Mouse (Mus musculus) liver, embryonic 14.5 days (tissue): ENCODE data around the gene Egln3. TPM values are rescaled to one million over a fixed set of nuclear protein-coding genes. Genes with fewer than 3 reads are reported as not detected.

ENCODE experiments used
- ATAC-seq: fragments of 200-750 bp; cut with Nextera tagmentation; 2 replicates; pipeline ENCODE4 v1.8.0; 2017; ENCODE audit warnings: moderate number of reproducible peaks, mild to moderate bottlenecking, moderate library complexity; ENCODE audit not compliant: insufficient read depth
- DNase-seq, 3 experiments: peaks; one replicate each; pipeline ENCODE4 v3.0.0-alpha.2; 2012 to 2013; ENCODE audit warnings: low read depth in 3 of 3, low spot score in 3 of 3
- H3K27ac ChIP-seq: fragments of 300-500 bp; sonication (generic); 2 replicates; pipeline ENCODE4 v1.5.1; 2014; ENCODE audit warnings: moderate library complexity, mild to moderate bottlenecking, control low read depth, inconsistent platforms
- H3K27me3 ChIP-seq: fragments of 300-500 bp; sonication (generic); 2 replicates; pipeline ENCODE4 v1.6.1; 2014; ENCODE audit warnings: mild to moderate bottlenecking, low read length, moderate library complexity; ENCODE audit not compliant: control insufficient read depth, insufficient read depth
- H3K36me3 ChIP-seq: fragments of 300-500 bp; sonication (generic); replicated peaks from 2 replicates; pipeline ENCODE4 v1.6.1; 2014; ENCODE audit warnings: low read depth; ENCODE audit not compliant: control insufficient read depth, insufficient read depth
- H3K4me1 ChIP-seq, 2 experiments: fragments of 200-500 bp in 1 of 2; fragments of 300-500 bp in 1 of 2; sonication (generic) in 1 of 2; replicated peaks; 2 replicates each; pipeline ENCODE4 v1.6.1; 2012 to 2014; ENCODE audit warnings: antibody characterized with exemption in 1 of 2, inconsistent platforms in 1 of 2, low read length in 1 of 2; ENCODE audit not compliant: control insufficient read depth in 2 of 2, insufficient read depth in 2 of 2
- H3K4me2 ChIP-seq: fragments of 300-500 bp; sonication (generic); 2 replicates; pipeline ENCODE4 v1.6.1; 2014; ENCODE audit warnings: low read depth, mild to moderate bottlenecking, control low read depth, moderate library complexity
- H3K4me3 ChIP-seq, 2 experiments: fragments of 200-500 bp in 1 of 2; fragments of 300-500 bp in 1 of 2; sonication (generic) in 1 of 2; 2 replicates each; pipeline ENCODE4 v1.5.1; 2012 to 2014; ENCODE audit warnings: low read depth in 2 of 2, low read length in 2 of 2, mild to moderate bottlenecking in 2 of 2, control low read depth in 1 of 2, inconsistent platforms in 1 of 2, moderate library complexity in 1 of 2; ENCODE audit not compliant: insufficient read depth in 1 of 2
- H3K9ac ChIP-seq: fragments of 300-500 bp; sonication (generic); replicated peaks from 2 replicates; pipeline ENCODE4 v1.6.1; 2014; ENCODE audit warnings: mild to moderate bottlenecking, control low read depth, moderate library complexity
- H3K9me3 ChIP-seq: fragments of 300-500 bp; sonication (generic); 2 replicates; pipeline ENCODE4 v1.6.1; 2016; ENCODE audit warnings: low read length, mixed read lengths; ENCODE audit not compliant: control insufficient read depth
- CTCF ChIP-seq: IDR thresholded peaks from 2 replicates; pipeline ENCODE4 v1.5.1; 2016; ENCODE audit warnings: antibody characterized with exemption, low read depth, control low read depth
- EP300 ChIP-seq: IDR thresholded peaks from 2 replicates; pipeline ENCODE4 v1.6.1; 2016; ENCODE audit warnings: antibody characterized with exemption, low read depth
- WGBS: fragments of 180-500 bp; shearing (Covaris S2); extraction: QIAGEN DNeasy Blood & Tissue Kit; methylation state at CpG from one replicate; pipeline ENCODE4 v1.1.7; 2014; ENCODE audit not compliant: insufficient replicate concordance; 5-methylcytosine and 5-hydroxymethylcytosine counted together
- polyA plus RNA-seq, 2 experiments: library from polyadenylated mRNA; depleted of rRNA in 1 of 2; stranded (reverse) in 1 of 2; unstranded in 1 of 2; fragments of >200 nt; fragmentation: Nextera tagmentation in 1 of 2; extraction: Ambion mirVana in 1 of 2; gene quantifications; 2 replicates each; pipeline versions ENCODE4 v1.2.1 to v1.2.3; 2012 to 2014

The Egln3 gene
- polyA plus RNA-seq, 2 experiments = 1.1 to 1.5 TPM

DNA sequence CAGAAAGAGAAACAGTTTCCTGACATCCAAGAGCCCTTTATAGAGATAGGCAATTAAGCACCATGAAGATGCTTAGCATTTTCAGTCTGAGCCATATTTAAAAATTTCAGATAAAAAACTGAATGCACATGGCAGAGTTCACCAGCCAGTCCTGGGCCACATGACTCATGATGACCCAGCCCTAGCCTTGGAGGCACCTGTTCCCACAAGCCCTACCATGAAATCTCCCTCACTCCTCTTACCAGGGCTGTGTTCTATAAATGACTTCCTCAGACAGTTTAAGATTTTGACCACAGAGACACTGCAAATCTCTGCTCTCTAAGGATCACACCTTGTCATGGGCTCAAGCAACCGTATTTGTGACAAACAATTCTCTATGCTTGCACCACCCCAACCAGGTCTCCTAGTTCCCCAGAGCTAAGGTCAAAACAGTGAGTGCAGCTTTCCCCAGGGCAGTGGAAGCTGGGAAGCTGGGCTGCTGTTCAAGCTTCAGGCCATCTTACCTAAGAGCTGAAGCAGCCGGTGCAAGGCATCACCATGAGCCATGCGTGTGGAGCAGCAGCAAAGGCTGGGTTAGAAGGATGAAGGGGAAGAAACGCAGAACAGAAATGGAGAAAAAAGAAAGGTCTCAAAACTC, 5.3 kb downstream of the Egln3 start:
- TF ChIP-seq EP300 (no peak), CTCF (no peak)
- H3K4me3 ChIP-seq = no peak overlapping the region
- peaks cover 17% of the 10 kb centered on the region for H3K27me3 ChIP-seq
- ATAC-seq (no peak), DNase-seq (no peak)
- H3K4me1 ChIP-seq = peaks cover 0 to 7% of the 10 kb centered on the region in 2 experiments; a peak in 1 of 4 replicates
- H3K4me2 ChIP-seq = no peak overlapping the region
- no peak overlapping the region for H3K9ac ChIP-seq
- no peaks in the 10 kb centered on the region for H3K36me3 ChIP-seq
- H3K27ac ChIP-seq = no peak overlapping the region
- 62% methylated on average over 4 of the region's 4 CpGs for WGBS
- no peaks in the 10 kb centered on the region for H3K9me3 ChIP-seq

DNA sequence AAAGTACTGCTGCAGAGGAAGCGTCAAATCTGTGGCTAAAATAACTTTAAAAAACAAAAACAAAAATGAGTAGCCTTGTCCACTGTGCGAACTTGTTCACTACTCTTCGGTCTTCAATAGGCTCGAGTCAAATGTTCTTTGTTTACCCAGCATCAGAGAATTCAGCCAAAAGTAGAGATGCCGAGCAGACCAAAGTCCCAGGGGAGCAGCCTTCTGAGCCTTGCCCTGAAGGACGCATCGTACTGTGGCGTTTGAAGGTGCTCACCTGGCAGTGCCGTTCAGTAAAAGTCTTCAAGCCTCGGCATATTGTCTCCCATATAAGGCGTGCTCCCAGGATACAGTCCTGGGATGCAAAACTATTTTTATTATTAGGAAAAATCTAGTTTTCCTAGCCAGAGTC, 5.8 kb downstream of the Egln3 start:
- DNase-seq = no peak
- no peak overlapping the region; the same call in 1 of the 2 replicates for H3K4me2 ChIP-seq
- peaks cover 12% of the 10 kb centered on the region for H3K27me3 ChIP-seq
- 57% methylated on average over 11 of the region's 11 CpGs for WGBS
- H3K4me3 ChIP-seq = no peak overlapping the region
- no peaks in the 10 kb centered on the region for H3K36me3 ChIP-seq
- TF ChIP-seq EP300 (no peak), CTCF (no peak)
- no peaks in the 10 kb centered on the region for H3K9me3 ChIP-seq
- no peak overlapping the region for H3K27ac ChIP-seq
- H3K4me1 ChIP-seq = peaks cover 0 to 9% of the 10 kb centered on the region in 2 experiments; a peak in 2 of 4 replicates
- ATAC-seq = no peak
- H3K9ac ChIP-seq = no peak overlapping the region

DNA sequence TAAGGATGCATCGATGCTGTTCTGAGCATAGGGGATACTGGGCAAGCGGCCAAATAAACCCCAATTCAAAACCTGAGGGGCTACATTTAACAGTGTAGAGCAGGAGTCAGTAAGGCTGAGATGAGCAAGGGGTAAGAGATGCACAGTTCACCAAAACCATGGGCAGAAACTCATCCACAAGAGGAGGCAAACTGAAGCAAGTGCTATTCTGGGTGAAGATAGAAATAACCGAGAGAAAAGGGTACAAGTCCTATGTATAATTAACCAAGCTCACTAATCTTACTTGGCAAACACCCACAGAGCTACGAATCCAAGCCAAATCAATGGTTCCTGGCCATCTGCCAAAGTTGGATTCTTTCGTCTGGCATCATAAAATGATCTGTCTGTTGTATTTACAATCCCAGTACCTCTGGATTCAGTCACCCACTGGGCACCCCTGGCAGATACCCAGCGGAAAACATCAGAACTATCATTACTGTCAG, 6.3 kb downstream of the Egln3 start:
- 44% methylated on average over 6 of the region's 6 CpGs for WGBS
- no peak overlapping the region for H3K4me3 ChIP-seq
- no peaks in the 10 kb centered on the region for H3K9me3 ChIP-seq
- H3K27ac ChIP-seq = no peak overlapping the region
- no peak overlapping the region for H3K9ac ChIP-seq
- no peak for ATAC-seq
- H3K4me2 ChIP-seq = no peak overlapping the region
- peaks cover 0 to 12% of the 10 kb centered on the region in 2 experiments; a peak in 2 of 4 replicates for H3K4me1 ChIP-seq
- TF ChIP-seq EP300 = no peak
- no peak for TF ChIP-seq CTCF
- peaks cover 7% of the 10 kb centered on the region for H3K27me3 ChIP-seq
- no peak for DNase-seq
- no peaks in the 10 kb centered on the region for H3K36me3 ChIP-seq

DNA sequence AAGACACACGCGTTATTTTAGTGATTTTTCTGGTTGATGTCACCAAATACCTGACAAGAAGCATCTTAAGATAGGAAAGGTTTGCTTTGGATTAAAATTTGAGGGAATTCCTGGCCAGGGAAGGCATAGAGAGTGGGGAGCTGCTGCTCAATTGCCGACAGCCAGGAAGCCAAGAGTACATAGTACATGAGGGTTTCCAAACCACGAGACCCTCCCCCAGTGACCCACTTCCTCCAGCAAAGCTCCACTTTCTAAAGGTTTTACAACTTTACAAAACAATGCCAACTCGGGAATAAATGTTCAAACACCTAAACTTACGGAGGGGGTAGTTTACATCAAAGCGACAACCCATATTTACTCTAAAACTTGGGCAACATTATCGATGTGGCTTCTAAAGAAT, 6.8 kb downstream of the Egln3 start:
- ATAC-seq (no peak), DNase-seq (no peak)
- WGBS = 55% methylated on average over 8 of the region's 8 CpGs
- H3K27me3 ChIP-seq = peaks cover 2% of the 10 kb centered on the region
- H3K27ac ChIP-seq = no peak overlapping the region
- no peak overlapping the region for H3K4me3 ChIP-seq
- no peak for TF ChIP-seq EP300
- no peak for TF ChIP-seq CTCF
- no peak overlapping the region for H3K9ac ChIP-seq
- H3K4me2 ChIP-seq = no peak overlapping the region
- no peaks in the 10 kb centered on the region for H3K36me3 ChIP-seq
- H3K4me1 ChIP-seq = peaks cover 0 to 15% of the 10 kb centered on the region in 2 experiments; a peak in 2 of 4 replicates
- H3K9me3 ChIP-seq = no peaks in the 10 kb centered on the region

DNA sequence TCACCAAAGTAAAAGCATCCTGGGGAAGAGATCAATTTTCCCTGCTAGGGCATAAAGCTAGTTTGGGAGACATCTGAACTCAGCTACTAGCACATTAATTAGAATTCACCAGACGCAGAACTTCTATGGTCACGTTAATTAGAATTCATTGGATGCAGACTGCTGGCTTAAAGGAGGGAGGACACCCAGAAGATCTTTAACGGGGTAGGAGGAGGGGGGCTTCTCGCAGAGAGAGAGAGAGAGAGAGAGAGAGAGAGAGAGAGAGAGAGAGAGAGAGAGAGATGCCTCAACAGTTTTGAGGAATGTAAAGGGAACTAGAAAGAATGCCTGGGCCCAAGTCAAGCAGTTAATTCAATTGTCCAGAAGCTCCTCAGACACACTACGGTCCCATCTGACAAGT, 9.5 kb downstream of the Egln3 start:
- Histone ChIP-seq H3K9ac (no peak overlapping the region), H3K4me1 (peaks cover 2 to 29% of the 10 kb centered on the region in 2 experiments; a peak in 3 of 4 replicates), H3K4me2 (no peak overlapping the region), H3K4me3 (no peak overlapping the region), H3K27ac (no peak overlapping the region), H3K27me3 (no peaks in the 10 kb centered on the region; the same call in 1 of the 2 replicates), H3K36me3 (no peaks in the 10 kb centered on the region), H3K9me3 (no peaks in the 10 kb centered on the region)
- no peak for TF ChIP-seq EP300
- TF ChIP-seq CTCF = no peak
- ATAC-seq = no peak
- 57% methylated on average over 5 of the region's 5 CpGs for WGBS
- no peak for DNase-seq
